In the genomic region with DNA sequence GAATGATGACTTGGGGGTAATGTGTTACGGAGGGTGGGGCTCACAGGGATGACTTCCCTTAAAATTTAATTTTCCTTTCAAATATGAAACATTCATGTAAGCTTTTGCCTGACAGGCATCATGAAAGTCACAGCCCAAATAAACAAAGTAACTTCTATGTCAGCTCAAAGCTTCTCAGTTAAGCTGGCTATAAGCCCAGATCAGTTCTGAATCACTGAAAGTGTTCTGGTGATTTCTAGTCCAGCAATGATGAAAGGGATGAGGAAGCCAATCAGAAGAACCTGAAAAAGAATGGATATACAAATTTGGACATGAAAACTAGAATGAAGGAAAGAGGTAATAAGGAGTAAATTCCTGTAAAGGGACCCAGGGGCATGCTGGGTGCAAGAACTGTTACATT, we compare ENCODE assay signal across 20 mouse cellular contexts.
DNase-seq lines count a peak whose midpoint lies in the region; ATAC-seq and TF ChIP-seq lines count a peak whose summit lies in the region.
"Had no signal": no experiment of that assay in that cellular context is flagged by ENCODE, and none has a peak within 500 bp of the region (broad histone marks: within the 10 kb centered on the region; RNA-seq: fewer than 3 reads in every experiment).

No protein-coding gene starts in this region.

- TF ChIP-seq POLR2A in embryonic fibroblast, embryonic 13.5 days (IDR thresholded peaks at IDR 0.05; ENCODE audit: low read depth, low read length), result no peak; the same call in 1 of the 2 replicates

- TF ChIP-seq CTCF in hindbrain, postnatal 0 days (IDR thresholded peaks at IDR 0.05; ENCODE audit: low read depth), result no peak
- TF ChIP-seq CTCF in embryonic fibroblast, embryonic 13.5 days (IDR thresholded peaks at IDR 0.05; ENCODE audit: borderline replicate concordance, insufficient read depth, low read length), result no peak

- no peak overlapping the region for H3K27ac ChIP-seq in hindbrain, postnatal 0 days
- H3K27ac ChIP-seq in hindbrain, embryonic 14.5 days, result no peak overlapping the region
- peak overlapping the region; percentile 99 for H3K27ac ChIP-seq in embryonic fibroblast, embryonic 13.5 days (ENCODE audit: insufficient read depth, low read length)
- H3K27ac ChIP-seq: forebrain, embryonic 15.5 days; heart, embryonic 15.5 days; liver, embryonic 14.5 days; lung, embryonic 15.5 days had no signal

- H3K4me2 ChIP-seq in hindbrain, postnatal 0 days (ENCODE audit: low read depth, low read length), result no peak overlapping the region
- H3K4me2 ChIP-seq in hindbrain, embryonic 14.5 days (replicated peaks), result no peak overlapping the region
- H3K4me2 ChIP-seq: embryonic facial prominence, embryonic 12.5 days; forebrain, embryonic 15.5 days; heart, embryonic 15.5 days; lung, embryonic 15.5 days; midbrain, embryonic 11.5 days had no signal

- no peaks in the 10 kb centered on the region for H3K4me1 ChIP-seq in hindbrain, postnatal 0 days (ENCODE audit: insufficient read depth, low read length)
- no peaks in the 10 kb centered on the region for H3K4me1 ChIP-seq in hindbrain, embryonic 14.5 days (replicated peaks; ENCODE audit: control insufficient read depth, insufficient read depth, low read length)
- H3K4me1 ChIP-seq in embryonic fibroblast, embryonic 13.5 days (ENCODE audit: control insufficient read depth, insufficient read depth, low read length), result peaks cover 11% of the 10 kb centered on the region
- H3K4me1 ChIP-seq: forebrain, embryonic 15.5 days; heart, embryonic 15.5 days; lung, embryonic 15.5 days had no signal

- no peaks in the 10 kb centered on the region for H3K36me3 ChIP-seq in hindbrain, postnatal 0 days (ENCODE audit: insufficient read depth, low read length)
- no peaks in the 10 kb centered on the region for H3K36me3 ChIP-seq in hindbrain, embryonic 14.5 days (replicated peaks; ENCODE audit: control insufficient read depth, insufficient read depth)
- H3K36me3 ChIP-seq: embryonic facial prominence, embryonic 12.5 days; forebrain, embryonic 15.5 days; heart, embryonic 15.5 days; lung, embryonic 15.5 days had no signal

- no peak for ATAC-seq in hindbrain, postnatal 0 days
- ATAC-seq in hindbrain, embryonic 14.5 days (ENCODE audit: low FRiP score), result no peak
- ATAC-seq in megakaryocyte, adult 5-6 weeks (ENCODE audit: poor library complexity, severe bottlenecking), result no peak
- ATAC-seq: forebrain, embryonic 15.5 days; hindbrain, embryonic 16.5 days; intestine, embryonic 16.5 days had no signal

- H3K4me3 ChIP-seq in hindbrain, postnatal 0 days (ENCODE audit: low read length), result no peak overlapping the region
- H3K4me3 ChIP-seq in hindbrain, embryonic 14.5 days (replicated peaks; ENCODE audit: low read length), result no peak overlapping the region
- H3K4me3 ChIP-seq in embryonic fibroblast, embryonic 13.5 days (ENCODE audit: insufficient read depth, low read length), result no peak overlapping the region
- H3K4me3 ChIP-seq: embryonic facial prominence, embryonic 12.5 days; forebrain, embryonic 15.5 days; heart, embryonic 15.5 days; lung, embryonic 15.5 days had no signal

- H3K9me3 ChIP-seq in hindbrain, postnatal 0 days (ENCODE audit: low read length), result no peaks in the 10 kb centered on the region
- no peaks in the 10 kb centered on the region for H3K9me3 ChIP-seq in hindbrain, embryonic 14.5 days (ENCODE audit: control insufficient read depth, low read length)
- H3K9me3 ChIP-seq: embryonic facial prominence, embryonic 12.5 days; forebrain, embryonic 15.5 days; heart, embryonic 15.5 days; lung, embryonic 15.5 days had no signal

- no peak overlapping the region for H3K9ac ChIP-seq in hindbrain, postnatal 0 days (replicated peaks; ENCODE audit: low read length)
- no peak overlapping the region for H3K9ac ChIP-seq in hindbrain, embryonic 14.5 days
- H3K9ac ChIP-seq: embryonic facial prominence, embryonic 12.5 days; forebrain, embryonic 15.5 days; heart, embryonic 15.5 days; liver, embryonic 14.5 days; lung, embryonic 15.5 days had no signal

- peak; percentile 28 for DNase-seq in hindbrain, postnatal 0 days (ENCODE audit: low spot score)
- no peak for DNase-seq in hindbrain, embryonic 14.5 days (ENCODE audit: low spot score)
- DNase-seq in 3134 (ENCODE audit: extremely low read depth, insufficient read length, low spot score) (peak; percentile 23), NIH3T3 (ENCODE audit: low read depth) (peak; percentile 90)
- no peak for DNase-seq in right cerebral cortex, postnatal 4 days
- DNase-seq: cerebellum, adult 18-20 months; cerebellum, postnatal 14 days; kidney, postnatal 36 days; thymus, adult 18-20 months; thymus, postnatal 4 days had no signal

- 68% methylated on average over 1 of the region's 1 CpGs for WGBS in hindbrain, postnatal 0 days
- WGBS in hindbrain, embryonic 14.5 days, result 92% methylated on average over 1 of the region's 1 CpGs

- H3K27me3 ChIP-seq in hindbrain, postnatal 0 days (ENCODE audit: insufficient read depth, low read length), result no peaks in the 10 kb centered on the region
- no peaks in the 10 kb centered on the region for H3K27me3 ChIP-seq in hindbrain, embryonic 14.5 days (ENCODE audit: control insufficient read depth, insufficient read depth, low read length)
- H3K27me3 ChIP-seq: embryonic facial prominence, embryonic 12.5 days; forebrain, embryonic 15.5 days; heart, embryonic 15.5 days; lung, embryonic 15.5 days had no signal

Comparison
In these comparisons a context has a peak if more than half of its experiments do, and no peak if none do; other contexts are left out.
1. DNase-seq: peak in hindbrain, postnatal 0 days (single experiment), 3134 (single experiment) and NIH3T3 (single experiment); none in hindbrain, embryonic 14.5 days (single experiment) and right cerebral cortex, postnatal 4 days (single experiment).